Mouse (Mus musculus): ENCODE results near the gene Gm20843.
"Not testable (repeated sequence)": the region's sequence is repeated elsewhere in the genome, so short reads cannot be mapped to it uniquely, and the experiment has no call there.

The Gm20843 gene

GRCm38 (mm10) chrY:72247018-72247417 lies at the start of gene Gm20843:
Gene Gm20843 (minus strand): TSS chrY:72247118.
- DNase-seq (ENCODE audit: low read depth, low spot score), result not testable (repeated sequence)

Measured in 3T3-L1 (cell line).